In the genomic region with DNA sequence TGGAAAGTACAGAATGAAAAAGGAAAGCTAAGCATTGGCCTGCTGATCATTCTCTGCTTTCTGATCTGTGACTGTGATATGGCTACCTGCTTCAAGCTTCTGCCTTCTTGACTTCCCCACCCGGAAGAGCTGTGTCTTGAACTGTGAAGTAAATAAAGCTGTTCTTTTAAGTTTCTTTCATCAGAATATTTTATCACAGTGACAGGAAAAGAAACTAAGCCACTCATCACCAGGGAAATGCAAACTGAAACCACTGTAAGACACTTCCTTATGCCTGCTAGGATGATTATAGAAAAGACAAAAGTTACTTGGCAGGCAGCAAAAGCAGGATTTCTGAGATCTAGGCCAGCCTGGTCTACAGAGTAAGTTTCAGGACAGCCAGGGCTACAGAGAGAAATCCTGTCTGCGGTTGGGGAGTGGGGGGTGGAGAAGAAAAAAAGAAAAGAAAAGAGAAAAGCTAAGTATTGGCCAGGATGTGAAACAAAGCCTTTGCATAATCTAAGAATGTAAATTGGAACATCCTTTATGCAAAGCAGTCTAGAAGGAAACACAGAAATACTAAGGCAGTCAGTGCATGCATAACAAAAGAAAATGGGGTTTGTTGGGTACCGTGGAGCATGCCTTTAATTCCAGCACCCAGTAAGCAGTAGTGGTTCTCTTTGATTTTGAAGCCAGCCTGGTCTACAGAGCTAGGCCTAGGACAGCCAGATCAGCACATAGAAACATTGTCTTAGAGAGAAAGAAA, we compare ENCODE assay signal across 44 mouse cellular contexts. TPM values are rescaled to one million over a fixed set of nuclear protein-coding genes. Genes with fewer than 3 reads are reported as not detected.
DNase-seq lines count a peak whose midpoint lies in the region; ATAC-seq and TF ChIP-seq lines count a peak whose summit lies in the region.
"Had no signal": no experiment of that assay in that cellular context is flagged by ENCODE, and none has a peak within 500 bp of the region (broad histone marks: within the 10 kb centered on the region; RNA-seq: fewer than 3 reads in every experiment).

No protein-coding gene starts in this region.

- no peak for TF ChIP-seq POLR2A in lung, adult 2 months (IDR thresholded peaks at IDR 0.05; ENCODE audit: borderline replicate concordance, extremely low read depth, low read depth, low read length)

- 58% methylated on average over 3 of the region's 3 CpGs for WGBS in hindbrain, embryonic 12.5 days
- WGBS in lung, adult 2 months = 67% methylated on average over 3 of the region's 3 CpGs

- H3K36me3 ChIP-seq in hindbrain, embryonic 12.5 days = no peaks in the 10 kb centered on the region
- H3K36me3 ChIP-seq: embryonic facial prominence, embryonic 10.5 days; embryonic facial prominence, embryonic 15.5 days; heart, embryonic 12.5 days; intestine, embryonic 15.5 days; liver, embryonic 12.5 days; midbrain, embryonic 12.5 days; neural tube, embryonic 13.5 days had no signal

- H3K4me3 ChIP-seq in hindbrain, embryonic 12.5 days = no peak overlapping the region
- H3K4me3 ChIP-seq in lung, adult 2 months (replicated peaks; ENCODE audit: extremely low read depth, low read depth, low read length) = no peak overlapping the region
- H3K4me3 ChIP-seq: embryonic facial prominence, embryonic 10.5 days; embryonic facial prominence, embryonic 15.5 days; forebrain, embryonic 13.5 days; gastrocnemius, adult 2 months; heart, embryonic 12.5 days; intestine, embryonic 15.5 days; liver, embryonic 12.5 days; megakaryocyte, embryonic 14.5 days; midbrain, embryonic 12.5 days; myocyte; neural tube, embryonic 13.5 days had no signal

- no peak overlapping the region for H3K27ac ChIP-seq in hindbrain, embryonic 12.5 days
- H3K27ac ChIP-seq: embryonic facial prominence, embryonic 10.5 days; embryonic facial prominence, embryonic 15.5 days; forebrain, embryonic 13.5 days; gastrocnemius, adult 2 months; hindbrain, embryonic 14.5 days; intestine, embryonic 15.5 days; kidney, postnatal 0 days; liver, embryonic 12.5 days; midbrain, embryonic 12.5 days; neural tube, embryonic 13.5 days; stomach, postnatal 0 days had no signal

- peak; percentile 39 for DNase-seq in A20 (ENCODE audit: low read depth, low spot score)
- peak; percentile 89 for DNase-seq in R1 (ENCODE audit: low read depth, low spot score)
- no peak for DNase-seq in cerebellum, adult 11-12 months
- no peak for DNase-seq in lung, adult 2 months
- DNase-seq: adrenal gland, postnatal 25 days; cerebellum, adult 18-20 months; cerebellum, postnatal 14 days; gastrocnemius, adult 2 months; gastrocnemius, postnatal 36 days; heart, adult 18-20 months; heart, postnatal 4 days; kidney, adult 8-10 months; kidney, postnatal 4 days; liver, postnatal 0 days; lung, postnatal 4 days; thymus, adult 18-20 months; thymus, postnatal 36 days had no signal

- H3K9ac ChIP-seq in hindbrain, embryonic 12.5 days = no peak overlapping the region
- H3K9ac ChIP-seq: embryonic facial prominence, embryonic 15.5 days; forebrain, embryonic 13.5 days; heart, embryonic 12.5 days; hindbrain, embryonic 14.5 days; intestine, embryonic 15.5 days; liver, embryonic 12.5 days; liver, postnatal 0 days; midbrain, embryonic 12.5 days; neural tube, embryonic 13.5 days had no signal

- no peak for TF ChIP-seq CTCF in lung, adult 2 months (IDR thresholded peaks at IDR 0.05; ENCODE audit: insufficient read depth, low read length)

- no peaks in the 10 kb centered on the region for H3K4me1 ChIP-seq in hindbrain, embryonic 12.5 days
- no peaks in the 10 kb centered on the region for H3K4me1 ChIP-seq in lung, adult 2 months (ENCODE audit: control insufficient read depth, insufficient read depth, low read length)
- H3K4me1 ChIP-seq: embryonic facial prominence, embryonic 10.5 days; embryonic facial prominence, embryonic 15.5 days; forebrain, embryonic 13.5 days; heart, embryonic 12.5 days; intestine, embryonic 15.5 days; liver, embryonic 12.5 days; megakaryocyte, embryonic 14.5 days; midbrain, embryonic 12.5 days; neural tube, embryonic 13.5 days had no signal

- H3K4me2 ChIP-seq in hindbrain, embryonic 12.5 days (replicated peaks) = no peak overlapping the region
- H3K4me2 ChIP-seq: embryonic facial prominence, embryonic 15.5 days; forebrain, embryonic 13.5 days; heart, embryonic 12.5 days; hindbrain, embryonic 14.5 days; intestine, embryonic 15.5 days; liver, embryonic 12.5 days; midbrain, embryonic 12.5 days; neural tube, embryonic 13.5 days had no signal

- H3K9me3 ChIP-seq in hindbrain, embryonic 12.5 days (replicated peaks) = no peaks in the 10 kb centered on the region
- H3K9me3 ChIP-seq: embryonic facial prominence, embryonic 10.5 days; embryonic facial prominence, embryonic 15.5 days; forebrain, embryonic 13.5 days; heart, embryonic 12.5 days; intestine, embryonic 15.5 days; liver, embryonic 12.5 days; megakaryocyte, embryonic 14.5 days; midbrain, embryonic 12.5 days; neural tube, embryonic 13.5 days had no signal

- peaks cover 35% of the 10 kb centered on the region for H3K27me3 ChIP-seq in hindbrain, embryonic 12.5 days
- H3K27me3 ChIP-seq: embryonic facial prominence, embryonic 15.5 days; heart, embryonic 12.5 days had no signal

- ATAC-seq in CD4-positive, CD25-positive, alpha-beta regulatory T cell, adult 4 months = peak; percentile 65
- 0 out of 2 replicates have a peak, but pooled peaks have one; percentile 30 for ATAC-seq in neutrophil, adult 5-6 weeks (ENCODE audit: extremely low read depth, insufficient number of reproducible peaks, low FRiP score, poor library complexity, severe bottlenecking)
- ATAC-seq in hindbrain, embryonic 12.5 days (ENCODE audit: low FRiP score) = no peak
- ATAC-seq: forebrain, embryonic 13.5 days; intestine, embryonic 15.5 days; liver, embryonic 12.5 days; liver, postnatal 0 days; lung, postnatal 0 days had no signal

RNA-seq across cellular contexts. Expression of a gene that starts 14.7 kb away (rescaled TPM):
- 1 to 10 TPM; 3.1 to 3.2 TPM for polyA plus RNA-seq in CD4-positive, CD25-positive, alpha-beta regulatory T cell, adult 4 months (2017; shearing (Covaris generic))
- total RNA-seq in neutrophil, adult 5-6 weeks (2017) = 1.2 and 1.4 TPM in 2 replicates
- polyA plus RNA-seq in hindbrain, embryonic 12.5 days (2016; fragmentation: Nextera tagmentation; extraction: Ambion mirVana) = 7.8 and 8.8 TPM in 2 replicates
- polyA plus RNA-seq in lung, adult 2 months (2012; rRNA removed) = 0.34 and 0.50 TPM in 2 replicates

RNA-seq across cellular contexts. Expression of a gene that starts 20.3 kb away (rescaled TPM):
- not detected for polyA plus RNA-seq in CD4-positive, CD25-positive, alpha-beta regulatory T cell, adult 4 months (2017; shearing (Covaris generic))
- total RNA-seq in neutrophil, adult 5-6 weeks (2017) = not detected in 2 replicates
- polyA plus RNA-seq in hindbrain, embryonic 12.5 days (2016; fragmentation: Nextera tagmentation; extraction: Ambion mirVana) = not detected in 2 replicates
- polyA plus RNA-seq in lung, adult 2 months (2012; rRNA removed) = not detected in 2 replicates
- total RNA-seq: adrenal gland, adult 18-20 months; adrenal gland, postnatal 25 days; gastrocnemius, adult 2 months; gastrocnemius, postnatal 36 days; heart, adult 18-20 months; heart, postnatal 4 days; layer of hippocampus, adult 8-10 months; layer of hippocampus, postnatal 25 days; left cerebral cortex, adult 8-10 months; left cerebral cortex, postnatal 36 days; midbrain, postnatal 0 days had no signal
- polyA plus RNA-seq: cortical plate, adult 2 months; embryonic facial prominence, embryonic 10.5 days; embryonic facial prominence, embryonic 15.5 days; forebrain, embryonic 13.5 days; frontal cortex, adult 2 months; heart, embryonic 12.5 days; heart, postnatal 0 days; hindbrain, embryonic 14.5 days; intestine, embryonic 15.5 days; kidney, postnatal 0 days; limb, embryonic 14.5 days; liver, embryonic 12.5 days; liver, postnatal 0 days; lung, postnatal 0 days; midbrain, embryonic 12.5 days; midbrain, postnatal 0 days; myocyte; neural tube, embryonic 13.5 days; stomach, postnatal 0 days had no signal

Comparison
In these comparisons a context has a peak if more than half of its experiments do, and no peak if none do; other contexts are left out.
1. DNase-seq: peak in A20 (single experiment) and R1 (single experiment); none in cerebellum, adult 11-12 months (single experiment) and lung, adult 2 months (single experiment).